Mouse (Mus musculus) hindbrain, embryonic 10.5 days (tissue): Measurements from ENCODE around the gene 9130008F23Rik. TPM values are rescaled to one million over a fixed set of nuclear protein-coding genes. Genes with fewer than 3 reads are reported as not detected.

Source experiments
- DNase-seq: peaks from one replicate; pipeline ENCODE4 v3.0.0-alpha.2; 2017; ENCODE audit warnings: low spot score
- H3K27ac ChIP-seq: fragments of 300-500 bp; sonication (generic); 2 replicates; pipeline ENCODE4 v1.5.1; 2016; ENCODE audit warnings: mild to moderate bottlenecking, moderate library complexity
- H3K27me3 ChIP-seq: fragments of 300-500 bp; sonication (generic); 2 replicates; pipeline ENCODE4 v1.6.1; 2016; ENCODE audit warnings: mild to moderate bottlenecking; ENCODE audit not compliant: poor library complexity, insufficient read depth, severe bottlenecking
- H3K36me3 ChIP-seq: fragments of 300-500 bp; sonication (generic); 2 replicates; pipeline ENCODE4 v1.6.1; 2016; ENCODE audit warnings: mild to moderate bottlenecking, moderate library complexity
- H3K4me1 ChIP-seq: fragments of 300-500 bp; sonication (generic); replicated peaks from 2 replicates; pipeline ENCODE4 v1.6.1; 2016; ENCODE audit warnings: mild to moderate bottlenecking
- H3K4me3 ChIP-seq: fragments of 300-500 bp; sonication (generic); 2 replicates; pipeline ENCODE4 v1.5.1; 2016; ENCODE audit warnings: mild to moderate bottlenecking, moderate library complexity
- H3K9me3 ChIP-seq: fragments of 300-500 bp; sonication (generic); 2 replicates; pipeline ENCODE4 v1.6.1; 2016; ENCODE audit warnings: mild to moderate bottlenecking, moderate library complexity
- WGBS: fragments of 180-500 bp; shearing (Covaris S2); methylation state at CpG from one replicate; pipeline ENCODE4 v1.1.7; 2016; 5-methylcytosine and 5-hydroxymethylcytosine counted together
- polyA plus RNA-seq: library from polyadenylated mRNA; unstranded; fragments of >200 nt; fragmentation: Nextera tagmentation; extraction: Ambion mirVana; gene quantifications from 2 replicates; pipeline ENCODE4 v1.2.1, GENCODE M21; 2016

The 9130008F23Rik gene
- polyA plus RNA-seq = 0.82 and 1.2 TPM in 2 replicates

DNA sequence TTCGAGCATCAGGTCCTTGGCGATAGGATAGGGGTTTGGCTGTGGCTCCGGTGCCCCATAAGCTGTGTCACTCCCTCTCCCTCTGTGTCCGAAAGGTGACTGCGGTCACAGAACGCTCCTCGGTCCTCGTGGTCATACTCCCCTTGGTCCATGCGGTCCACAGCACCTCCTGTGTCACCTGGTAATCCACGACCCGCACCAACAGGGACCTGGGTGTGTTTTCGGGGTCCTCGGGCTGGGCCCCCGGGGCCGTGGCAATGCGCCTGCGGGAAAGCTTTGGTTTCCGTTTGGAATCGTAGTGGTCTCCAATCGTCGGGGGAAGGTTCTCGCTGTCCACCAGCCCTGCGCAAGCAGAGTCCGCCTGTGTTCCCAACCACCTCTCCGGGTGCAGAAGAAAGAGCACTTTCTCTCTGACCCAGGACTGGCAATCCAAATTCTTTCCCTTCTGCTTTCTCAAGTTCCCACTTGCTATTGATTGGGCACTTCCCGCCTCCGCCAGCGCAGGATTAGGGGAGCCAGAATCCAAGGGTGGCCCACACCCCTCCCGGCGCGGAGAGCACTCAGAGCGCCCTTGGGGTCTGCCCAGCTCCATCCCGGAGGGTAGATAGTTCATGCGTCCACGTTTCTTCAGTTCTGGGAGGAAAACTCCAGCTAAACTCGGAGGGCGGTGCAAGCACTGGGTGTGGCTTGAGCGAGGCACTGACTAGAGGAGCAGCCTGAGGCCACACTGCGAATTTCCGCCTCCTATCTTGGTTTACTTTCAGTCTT is at the start of gene 9130008F23Rik:
TSS of gene 9130008F23Rik (minus strand) at position 636 of the 768 bp plus-strand sequence.
- Histone ChIP-seq H3K4me3 (peak within 1 kb of the TSS; percentile 70), H3K36me3 (no peaks in the 10 kb centered on the region), H3K4me1 (peaks cover 6% of the 10 kb centered on the region; the same call in 1 of the 2 replicates), H3K27me3 (peaks cover 3% of the 10 kb centered on the region; the same call in 1 of the 2 replicates), H3K27ac (peak within 1 kb of the TSS; percentile 84), H3K9me3 (no peaks in the 10 kb centered on the region)
- WGBS = under 1% methylated on average over 40 of the region's 40 CpGs
- peak; percentile 56 for DNase-seq

DNA sequence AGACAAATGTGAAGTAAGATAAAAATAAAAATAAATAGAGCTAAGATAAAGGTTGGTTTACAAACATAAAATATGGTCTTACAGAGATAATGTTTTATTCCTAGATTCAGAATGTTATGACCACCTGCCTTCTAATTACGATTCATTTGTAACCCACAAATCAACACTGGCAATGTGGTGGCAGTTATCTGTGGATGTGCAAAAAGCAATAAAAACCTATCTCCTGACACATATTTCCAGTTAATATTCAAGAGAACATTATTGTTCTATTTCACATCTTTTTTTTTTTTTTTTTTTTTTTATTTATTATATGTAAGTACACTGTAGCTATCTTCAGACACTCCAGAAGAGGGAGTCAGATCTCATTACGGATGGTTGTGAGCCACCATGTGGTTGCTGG is 35.1 kb upstream of the 9130008F23Rik start:
- Histone ChIP-seq H3K27me3 (no peaks in the 10 kb centered on the region), H3K9me3 (no peaks in the 10 kb centered on the region), H3K27ac (no peak overlapping the region), H3K4me1 (no peaks in the 10 kb centered on the region), H3K4me3 (no peak overlapping the region), H3K36me3 (no peaks in the 10 kb centered on the region)
- 86% methylated on average over 2 of the region's 2 CpGs for WGBS
- no peak for DNase-seq

DNA sequence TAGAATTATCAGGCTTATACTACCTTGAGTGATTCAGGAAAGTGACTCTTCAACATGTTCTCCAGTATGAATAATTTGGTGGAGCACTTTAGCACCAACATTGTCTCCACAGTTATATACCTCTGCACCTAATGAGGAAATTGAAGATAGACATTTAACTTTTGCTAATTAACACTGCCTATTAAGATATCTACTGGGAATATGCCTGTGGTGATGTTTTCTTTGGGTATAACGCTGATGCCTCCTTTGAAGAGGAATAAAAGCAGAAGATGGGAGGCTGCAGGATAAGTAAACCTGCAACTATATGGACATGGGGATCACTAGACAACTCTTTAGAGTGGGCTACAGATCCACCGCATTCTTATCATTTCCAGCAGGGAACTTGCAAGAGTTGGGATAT is 33.9 kb upstream of the 9130008F23Rik start, which contains the start of gene Glyatl3:
TSS of gene Glyatl3 (minus strand) at position 101 of the 400 bp plus-strand sequence.
- H3K27me3 ChIP-seq = no peaks in the 10 kb centered on the region
- H3K4me1 ChIP-seq = no peaks in the 10 kb centered on the region
- DNase-seq = no peak
- no peaks in the 10 kb centered on the region for H3K36me3 ChIP-seq
- H3K4me3 ChIP-seq = no peak within 1 kb of the TSS
- no peaks in the 10 kb centered on the region for H3K9me3 ChIP-seq
- no peak within 1 kb of the TSS for H3K27ac ChIP-seq
- WGBS = 93% methylated on average over 2 of the region's 2 CpGs

DNA sequence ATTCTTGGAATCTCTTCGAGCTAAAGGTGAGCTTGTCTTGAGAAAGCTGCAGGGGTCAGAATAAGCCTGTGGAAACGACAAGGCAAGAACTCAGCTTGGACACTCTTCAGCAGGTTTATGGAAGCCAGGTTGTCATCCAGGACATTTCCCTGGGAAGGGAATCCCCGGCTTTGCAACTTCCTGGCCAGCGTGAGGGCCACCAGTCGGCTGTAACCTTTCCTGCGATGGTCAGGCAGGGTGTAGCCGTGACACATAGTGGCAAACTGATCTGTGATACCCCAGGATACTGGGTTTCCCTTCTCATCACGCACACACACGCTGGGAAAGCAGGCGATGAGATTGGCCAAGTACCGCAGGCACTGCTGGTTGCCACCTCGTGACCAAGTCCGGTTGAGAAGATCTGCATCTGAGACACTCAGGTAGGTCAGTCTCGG is 24.4 kb upstream of the 9130008F23Rik start:
- Histone ChIP-seq H3K9me3 (no peaks in the 10 kb centered on the region), H3K27me3 (no peaks in the 10 kb centered on the region), H3K4me1 (peaks cover 15% of the 10 kb centered on the region), H3K36me3 (no peaks in the 10 kb centered on the region), H3K4me3 (peak overlapping the region; percentile 42), H3K27ac (0 out of 2 replicates have a peak overlapping the region, but pooled peaks have one; percentile 40)
- WGBS = 9% methylated on average over 14 of the region's 14 CpGs
- peak; percentile 12 for DNase-seq

DNA sequence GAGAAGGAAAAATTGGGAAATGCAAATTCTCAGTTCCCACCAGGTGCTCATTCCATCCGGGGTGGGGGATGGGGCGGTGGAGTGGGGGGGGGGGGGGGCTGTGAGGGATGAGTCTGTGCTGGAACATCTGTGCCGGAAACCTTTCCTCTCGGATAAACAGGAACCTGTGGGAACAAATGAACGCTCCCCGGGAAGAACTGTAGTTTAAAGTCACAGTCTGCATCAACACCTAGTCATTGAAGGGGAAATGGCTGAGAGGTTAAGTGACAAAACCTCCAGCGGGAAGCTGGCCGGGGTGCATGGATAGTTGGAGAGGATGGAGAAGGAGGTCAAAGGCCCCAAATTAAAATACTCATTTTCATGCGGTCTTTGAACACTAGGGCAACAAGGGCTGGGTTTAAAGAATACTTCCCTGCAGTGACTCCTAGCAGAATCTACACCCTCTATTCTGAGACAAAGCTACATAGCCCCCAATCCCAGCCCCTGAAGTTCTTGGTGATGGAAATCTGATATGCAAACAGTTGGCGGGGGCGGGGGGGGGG is 23.8 kb upstream of the 9130008F23Rik start:
- DNase-seq = peak; percentile 3
- no peak overlapping the region for H3K27ac ChIP-seq
- H3K9me3 ChIP-seq = no peaks in the 10 kb centered on the region
- peaks cover 15% of the 10 kb centered on the region for H3K4me1 ChIP-seq
- 7% methylated on average over 11 of the region's 11 CpGs for WGBS
- peak overlapping the region; percentile 42 for H3K4me3 ChIP-seq
- H3K27me3 ChIP-seq = no peaks in the 10 kb centered on the region
- H3K36me3 ChIP-seq = no peaks in the 10 kb centered on the region

DNA sequence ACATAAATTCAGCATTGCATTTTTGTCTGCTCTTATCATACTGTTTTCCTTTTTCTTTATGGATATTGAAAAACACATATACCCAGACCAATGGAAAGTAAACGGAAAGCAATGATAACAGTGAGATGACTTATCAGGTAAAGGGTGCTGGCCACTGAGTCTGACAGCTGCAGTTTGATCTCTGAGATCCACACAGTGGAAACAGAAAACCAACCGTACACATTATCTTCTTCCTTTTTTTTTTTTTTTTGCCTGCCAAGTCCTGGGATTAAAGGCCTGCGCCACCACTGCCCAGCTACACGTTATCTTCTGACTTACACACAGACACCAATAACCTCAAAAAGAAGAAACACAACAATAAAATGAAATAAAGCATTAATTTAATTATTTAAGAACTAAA is 23.0 kb upstream of the 9130008F23Rik start:
- no peak overlapping the region for H3K4me3 ChIP-seq
- no peaks in the 10 kb centered on the region for H3K36me3 ChIP-seq
- H3K27ac ChIP-seq = no peak overlapping the region
- DNase-seq = no peak
- H3K4me1 ChIP-seq = peaks cover 15% of the 10 kb centered on the region
- no peaks in the 10 kb centered on the region for H3K27me3 ChIP-seq
- no peaks in the 10 kb centered on the region for H3K9me3 ChIP-seq
- 75% methylated on average over 4 of the region's 4 CpGs for WGBS

DNA sequence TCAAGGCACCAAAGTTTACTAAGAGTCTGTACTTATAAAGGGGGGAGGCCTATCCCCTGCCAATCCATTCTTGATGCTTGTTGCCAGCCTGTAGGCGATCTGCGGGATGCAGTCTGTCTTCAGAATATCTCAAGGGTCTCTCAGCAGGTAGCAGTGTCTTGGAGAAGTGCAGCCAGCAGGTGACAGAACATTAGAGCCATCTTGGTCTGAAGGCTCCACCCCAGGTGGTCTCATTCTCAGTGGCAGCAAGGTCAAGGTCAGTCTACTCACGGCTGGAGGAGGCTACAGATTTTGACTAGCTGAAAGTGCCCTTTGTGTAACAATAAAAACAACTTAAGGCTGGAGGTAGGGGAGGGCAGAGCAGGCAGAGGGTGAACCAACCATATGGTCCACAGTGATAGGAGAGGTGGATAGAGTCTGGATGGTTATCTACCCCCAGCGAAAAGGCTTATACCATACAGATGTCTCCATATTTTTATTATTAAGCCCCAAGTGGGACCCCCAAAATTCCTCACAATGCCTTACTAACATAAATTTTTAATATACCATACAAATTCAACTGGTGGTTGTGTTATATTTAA is 19.5 kb upstream of the 9130008F23Rik start:
- peak; percentile 5 for DNase-seq
- H3K36me3 ChIP-seq = no peaks in the 10 kb centered on the region
- H3K27ac ChIP-seq = no peak overlapping the region
- no peaks in the 10 kb centered on the region for H3K9me3 ChIP-seq
- 32% methylated on average over 4 of the region's 4 CpGs for whole genome bisulfite sequencing
- H3K4me1 ChIP-seq = peaks cover 14% of the 10 kb centered on the region
- no peak overlapping the region for H3K4me3 ChIP-seq
- no peaks in the 10 kb centered on the region for H3K27me3 ChIP-seq

DNA sequence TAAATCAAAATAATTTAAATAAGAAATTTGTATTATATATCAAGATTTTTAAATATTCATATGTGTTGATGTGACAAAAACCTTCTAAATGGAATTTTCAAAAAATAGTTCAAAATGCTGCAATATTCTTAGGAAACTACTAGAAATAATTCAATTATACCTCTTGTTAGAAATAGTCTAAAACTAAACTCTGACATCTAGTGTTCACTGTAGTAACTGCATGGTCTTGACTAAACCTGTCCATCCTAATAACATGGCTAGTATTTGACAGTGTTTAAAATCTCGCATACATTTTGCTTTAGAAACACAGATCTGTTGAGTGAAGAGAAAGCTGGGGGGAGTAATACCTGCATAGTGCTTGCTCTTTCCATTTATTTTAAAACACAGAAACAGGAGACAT is 16.5 kb upstream of the 9130008F23Rik start:
- 76% methylated on average over 1 of the region's 1 CpGs for WGBS
- Histone ChIP-seq H3K27ac (no peak overlapping the region), H3K9me3 (no peaks in the 10 kb centered on the region), H3K36me3 (no peaks in the 10 kb centered on the region), H3K4me3 (no peak overlapping the region), H3K4me1 (peaks cover 3% of the 10 kb centered on the region), H3K27me3 (no peaks in the 10 kb centered on the region)
- DNase-seq = no peak

DNA sequence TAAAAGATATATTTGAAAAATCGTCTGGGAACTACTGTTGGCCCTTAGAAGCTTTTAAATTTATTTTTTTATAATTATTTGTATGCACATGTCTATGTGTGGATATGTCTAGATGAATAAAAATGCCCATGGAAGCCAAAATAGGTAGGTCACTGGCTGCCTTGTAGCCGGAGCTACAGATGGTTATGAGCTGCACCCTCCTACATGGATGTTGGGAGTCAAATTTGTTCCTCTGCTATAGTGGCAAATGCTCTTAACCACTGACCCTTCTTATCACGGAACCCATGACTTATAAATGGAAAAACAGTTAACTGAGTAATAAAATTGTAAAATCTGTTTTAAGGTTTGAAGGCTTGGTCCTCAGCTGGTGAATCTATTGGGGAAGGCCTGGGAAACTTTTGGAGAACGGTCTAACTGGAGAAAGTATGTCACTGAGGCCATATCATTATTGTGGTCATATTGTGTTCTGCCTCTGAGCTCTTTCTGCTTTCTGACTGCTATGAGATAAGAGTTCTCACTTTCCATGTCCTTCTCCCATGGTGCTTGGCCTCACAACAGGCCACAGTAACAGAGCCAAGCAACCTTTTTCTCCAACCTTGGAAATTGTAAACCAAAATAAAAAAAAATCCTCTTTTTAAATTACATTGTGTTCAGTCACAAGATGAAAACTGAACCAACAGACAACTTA is 7.6 kb upstream of the 9130008F23Rik start:
- WGBS = 86% methylated on average over 4 of the region's 4 CpGs

DNA sequence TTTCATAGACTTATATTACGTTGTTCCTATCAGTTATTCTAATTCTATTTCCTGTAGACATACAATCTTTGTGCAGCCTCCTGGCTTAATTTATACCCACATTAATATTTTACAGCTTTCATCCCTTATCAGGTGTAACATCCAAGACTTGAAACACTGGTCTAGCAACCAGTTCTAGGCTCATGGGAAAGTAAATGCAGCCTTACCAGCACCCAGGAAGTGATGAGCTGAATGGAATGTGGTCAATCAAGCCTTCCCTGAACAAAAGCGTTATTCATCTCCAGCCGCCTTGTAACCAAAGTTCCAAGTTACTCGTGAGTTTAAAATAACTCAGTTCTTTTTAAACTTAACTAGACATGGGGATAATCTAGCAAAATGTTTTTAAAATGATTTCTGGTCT is 4.8 kb upstream of the 9130008F23Rik start:
- H3K36me3 ChIP-seq = no peaks in the 10 kb centered on the region
- no peaks in the 10 kb centered on the region for H3K27me3 ChIP-seq
- no peaks in the 10 kb centered on the region for H3K4me1 ChIP-seq
- H3K4me3 ChIP-seq = no peak overlapping the region
- no peaks in the 10 kb centered on the region for H3K9me3 ChIP-seq
- no peak for DNase-seq
- H3K27ac ChIP-seq = no peak overlapping the region
- 85% methylated on average over 4 of the region's 4 CpGs for WGBS

More for the DNA sequence above, 7.6 kb upstream of the 9130008F23Rik start:
- no peak for DNase-seq
- H3K36me3 ChIP-seq = no peaks in the 10 kb centered on the region
- H3K4me3 ChIP-seq = no peak overlapping the region
- H3K9me3 ChIP-seq = no peaks in the 10 kb centered on the region
- H3K4me1 ChIP-seq = no peaks in the 10 kb centered on the region
- H3K27me3 ChIP-seq = no peaks in the 10 kb centered on the region
- H3K27ac ChIP-seq = no peak overlapping the region

DNA sequence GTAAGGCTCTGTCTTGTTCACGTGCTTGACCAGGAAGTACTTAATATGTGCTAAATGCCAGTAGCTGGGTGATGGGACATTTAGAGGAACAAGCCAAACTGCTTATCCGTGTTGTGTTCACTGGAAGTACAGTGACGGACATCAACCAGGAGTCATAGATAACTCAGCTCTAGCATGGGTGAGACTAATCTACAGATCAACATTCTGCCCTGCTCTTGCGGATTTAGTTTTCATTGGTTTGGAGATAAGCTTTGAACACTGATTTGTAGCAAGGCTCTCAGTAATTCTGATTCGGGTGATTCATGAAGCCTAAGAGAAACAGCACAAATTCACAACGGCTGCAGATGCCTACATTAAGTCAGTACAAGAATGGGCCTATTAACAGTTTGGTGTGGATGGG is 1.8 kb upstream of the 9130008F23Rik start:
- DNase-seq = no peak
- Histone ChIP-seq H3K9me3 (no peaks in the 10 kb centered on the region), H3K4me3 (no peak overlapping the region), H3K4me1 (peaks cover 6% of the 10 kb centered on the region; the same call in 1 of the 2 replicates), H3K27me3 (peaks cover 3% of the 10 kb centered on the region; the same call in 1 of the 2 replicates), H3K36me3 (no peaks in the 10 kb centered on the region), H3K27ac (no peak overlapping the region)
- 94% methylated on average over 6 of the region's 6 CpGs for WGBS

DNA sequence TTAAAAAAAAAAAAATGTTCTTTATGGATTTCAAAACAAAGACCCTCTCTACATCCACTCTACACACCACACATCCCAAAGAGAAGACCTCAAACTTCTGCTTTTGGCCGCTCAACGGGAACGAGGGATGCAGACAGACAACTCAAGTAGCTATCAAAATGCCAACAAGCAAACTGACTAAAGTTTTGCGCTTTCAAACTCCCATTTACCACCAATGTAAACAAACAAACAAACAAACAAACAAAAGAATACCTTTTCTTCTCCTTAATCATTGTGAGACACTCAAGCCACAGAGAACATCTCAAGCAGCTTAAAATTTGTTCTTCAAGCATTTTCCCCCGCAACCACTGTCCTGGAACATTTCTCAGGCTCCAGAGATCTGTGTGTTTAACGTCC is 833 bp downstream of the 9130008F23Rik start:
- H3K27ac ChIP-seq = peak overlapping the region; percentile 84; the same call in 1 of the 2 replicates
- H3K27me3 ChIP-seq = peaks cover 3% of the 10 kb centered on the region; the same call in 1 of the 2 replicates
- DNase-seq = no peak
- H3K4me1 ChIP-seq = peaks cover 6% of the 10 kb centered on the region; the same call in 1 of the 2 replicates
- peak overlapping the region; percentile 70 for H3K4me3 ChIP-seq
- H3K36me3 ChIP-seq = no peaks in the 10 kb centered on the region
- 6% methylated on average over 6 of the region's 6 CpGs for WGBS
- H3K9me3 ChIP-seq = no peaks in the 10 kb centered on the region
